8 mouse cellular contexts compared by ENCODE assay signal in genomic region chr7:16053105-16053504, GRCm38 (mm10). TPM values are rescaled to one million over a fixed set of nuclear protein-coding genes. Genes with fewer than 3 reads are reported as not detected.
DNase-seq lines count a peak whose midpoint lies in the region; ATAC-seq and TF ChIP-seq lines count a peak whose summit lies in the region.

No protein-coding gene starts in this region.

- no peaks in the 10 kb centered on the region for H3K36me3 ChIP-seq in embryonic facial prominence, embryonic 12.5 days
- no peaks in the 10 kb centered on the region for H3K36me3 ChIP-seq in limb, embryonic 11.5 days (ENCODE audit: control insufficient read depth, insufficient read depth, low read length)
- H3K36me3 ChIP-seq in neural tube, embryonic 12.5 days = no peaks in the 10 kb centered on the region

- no peak for TF ChIP-seq CTCF in layer of hippocampus, adult 2 months (conservative IDR thresholded peaks at IDR 0.05)

- H3K4me2 ChIP-seq in embryonic facial prominence, embryonic 12.5 days (replicated peaks) = peak overlapping the region; percentile 64
- H3K4me2 ChIP-seq in limb, embryonic 11.5 days (ENCODE audit: low read depth, severe bottlenecking) = peak overlapping the region; percentile 59; the same call in 1 of the 2 replicates
- peak overlapping the region; percentile 66 for H3K4me2 ChIP-seq in neural tube, embryonic 12.5 days (replicated peaks)

- no peaks in the 10 kb centered on the region for H3K27me3 ChIP-seq in embryonic facial prominence, embryonic 12.5 days
- H3K27me3 ChIP-seq in limb, embryonic 11.5 days (ENCODE audit: control insufficient read depth, insufficient read depth, low read length) = no peaks in the 10 kb centered on the region
- H3K27me3 ChIP-seq in neural tube, embryonic 12.5 days (replicated peaks) = no peaks in the 10 kb centered on the region

- H3K4me1 ChIP-seq in embryonic facial prominence, embryonic 12.5 days = peaks cover 25% of the 10 kb centered on the region
- peaks cover 5% of the 10 kb centered on the region for H3K4me1 ChIP-seq in limb, embryonic 11.5 days (ENCODE audit: control insufficient read depth, insufficient read depth, low read length)
- H3K4me1 ChIP-seq in neural tube, embryonic 12.5 days = peaks cover 18% of the 10 kb centered on the region

- H3K9me3 ChIP-seq in embryonic facial prominence, embryonic 12.5 days = no peaks in the 10 kb centered on the region
- no peaks in the 10 kb centered on the region for H3K9me3 ChIP-seq in limb, embryonic 11.5 days (ENCODE audit: control insufficient read depth, low read length)
- H3K9me3 ChIP-seq in neural tube, embryonic 12.5 days = no peaks in the 10 kb centered on the region

- 14% methylated on average over 6 of the region's 6 CpGs for WGBS in embryonic facial prominence, embryonic 12.5 days
- 14% methylated on average over 6 of the region's 6 CpGs for WGBS in limb, embryonic 11.5 days
- WGBS in neural tube, embryonic 12.5 days = 18% methylated on average over 6 of the region's 6 CpGs

- H3K27ac ChIP-seq in layer of hippocampus, adult 2 months = no peak overlapping the region
- H3K27ac ChIP-seq in embryonic facial prominence, embryonic 12.5 days = no peak overlapping the region
- no peak overlapping the region for H3K27ac ChIP-seq in limb, embryonic 11.5 days (replicated peaks; ENCODE audit: low read depth, low read length)
- H3K27ac ChIP-seq in neural tube, embryonic 12.5 days = no peak overlapping the region

- H3K9ac ChIP-seq in embryonic facial prominence, embryonic 12.5 days = no peak overlapping the region; the same call in 1 of the 2 replicates
- no peak overlapping the region for H3K9ac ChIP-seq in limb, embryonic 11.5 days (ENCODE audit: low read length)
- H3K9ac ChIP-seq in neural tube, embryonic 12.5 days = no peak overlapping the region

- no peak for DNase-seq in layer of hippocampus, adult 2 months (ENCODE audit: low spot score in 2 of 2)
- no peak for DNase-seq in layer of hippocampus, adult 11-12 months (ENCODE audit: low spot score)
- no peak for DNase-seq in limb, embryonic 11.5 days (ENCODE audit: low spot score)
- no peak for DNase-seq in Muller cell, postnatal 12 days (ENCODE audit: inconsistent ontology term)
- DNase-seq in embryo, embryonic 9.5 days (ENCODE audit: extremely low spot score) = no peak
- DNase-seq in layer of hippocampus, postnatal 10 days (ENCODE audit: low spot score in 2 of 2) = no peak

- ATAC-seq in embryonic facial prominence, embryonic 12.5 days (ENCODE audit: insufficient number of reproducible peaks, insufficient read depth, low FRiP score, low TSS enrichment) = no peak
- no peak for ATAC-seq in limb, embryonic 11.5 days (ENCODE audit: insufficient number of reproducible peaks, low FRiP score, low TSS enrichment, low read depth)
- ATAC-seq in neural tube, embryonic 12.5 days (ENCODE audit: low FRiP score, low read depth) = no peak

- H3K4me3 ChIP-seq in layer of hippocampus, adult 2 months = peak overlapping the region; percentile 58
- H3K4me3 ChIP-seq in embryonic facial prominence, embryonic 12.5 days = peak overlapping the region; percentile 44
- H3K4me3 ChIP-seq in limb, embryonic 11.5 days (ENCODE audit: low read depth, low read length) = peak overlapping the region; percentile 41
- no peak overlapping the region for H3K4me3 ChIP-seq in neural tube, embryonic 12.5 days

RNA-seq across cellular contexts. Expression of gene Bicra, which starts 5.4 kb away (rescaled TPM):
- total RNA-seq in layer of hippocampus, adult 2 months (2021) = 10 to 100 TPM; 20.8 to 22.8 TPM
- 10.2 and 10.4 TPM in 2 replicates for polyA plus RNA-seq in embryonic facial prominence, embryonic 12.5 days (2016; fragmentation: Nextera tagmentation; extraction: Ambion mirVana)
- polyA plus RNA-seq in limb, embryonic 11.5 days (2014; fragmentation: Nextera tagmentation; extraction: Ambion mirVana) = 9.3 and 10.1 TPM in 2 replicates
- polyA plus RNA-seq in neural tube, embryonic 12.5 days (2016; fragmentation: Nextera tagmentation; extraction: Ambion mirVana) = 10.1 and 10.7 TPM in 2 replicates
- 10 to 100 TPM; 19.3 to 21.1 TPM for total RNA-seq in layer of hippocampus, postnatal 10 days (2021)

RNA-seq across cellular contexts. Expression of gene Zfp541, which starts 8.5 kb away (rescaled TPM):
- 1 to 10 TPM in 1 of 2 experiments, under 1 TPM in 1; 0.59 to 1.1 TPM for total RNA-seq in layer of hippocampus, adult 2 months (2021)
- polyA plus RNA-seq in embryonic facial prominence, embryonic 12.5 days (2016; fragmentation: Nextera tagmentation; extraction: Ambion mirVana) = 0.05 and 0.18 TPM in 2 replicates
- polyA plus RNA-seq in limb, embryonic 11.5 days (2014; fragmentation: Nextera tagmentation; extraction: Ambion mirVana) = not detected in 2 replicates
- polyA plus RNA-seq in neural tube, embryonic 12.5 days (2016; fragmentation: Nextera tagmentation; extraction: Ambion mirVana) = 0.05 TPM in 1 of 2 replicates, not detected in the other
- under 1 TPM; 0.40 to 0.43 TPM for total RNA-seq in layer of hippocampus, postnatal 10 days (2021)

RNA-seq across cellular contexts. Expression of gene Napa, which starts 45.2 kb away (rescaled TPM):
- 100 to 1,000 TPM; 309 to 325 TPM for total RNA-seq in layer of hippocampus, adult 2 months (2021)
- 206 and 217 TPM in 2 replicates for polyA plus RNA-seq in embryonic facial prominence, embryonic 12.5 days (2016; fragmentation: Nextera tagmentation; extraction: Ambion mirVana)
- polyA plus RNA-seq in limb, embryonic 11.5 days (2014; fragmentation: Nextera tagmentation; extraction: Ambion mirVana) = 182 and 203 TPM in 2 replicates
- polyA plus RNA-seq in neural tube, embryonic 12.5 days (2016; fragmentation: Nextera tagmentation; extraction: Ambion mirVana) = 186 and 216 TPM in 2 replicates
- 100 to 1,000 TPM; 191 to 195 TPM for total RNA-seq in layer of hippocampus, postnatal 10 days (2021)
